Mouse (Mus musculus) small intestine, adult 2 months (tissue): ENCODE data around the gene Pde5a. TPM values are rescaled to one million over a fixed set of nuclear protein-coding genes. Genes with fewer than 3 reads are reported as not detected.

Experiments
- H3K27ac ChIP-seq: fragments of 200-500 bp; 2 replicates; pipeline ENCODE4 v1.5.1; 2012; ENCODE audit warnings: low read depth, low read length, control low read depth, inconsistent platforms; ENCODE audit not compliant: insufficient read depth
- H3K27me3 ChIP-seq: fragments of 200-500 bp; 2 replicates; pipeline ENCODE4 v1.6.1; 2012; ENCODE audit warnings: mild to moderate bottlenecking, moderate library complexity, low read length, inconsistent platforms; ENCODE audit not compliant: control insufficient read depth, insufficient read depth
- H3K36me3 ChIP-seq: fragments of 200-500 bp; 2 replicates; pipeline ENCODE4 v1.6.1; 2012; ENCODE audit warnings: mild to moderate bottlenecking, low read length, control low read depth, inconsistent platforms; ENCODE audit not compliant: control insufficient read depth, insufficient read depth
- H3K4me1 ChIP-seq: fragments of 200-500 bp; 2 replicates; pipeline ENCODE4 v1.6.1; 2012; ENCODE audit warnings: low read length, inconsistent platforms, mixed read lengths; ENCODE audit not compliant: control insufficient read depth, insufficient read depth, insufficient read length
- H3K4me3 ChIP-seq: fragments of 200-500 bp; 2 replicates; pipeline ENCODE4 v1.5.1; 2012; ENCODE audit warnings: low read depth, mild to moderate bottlenecking, control low read depth, inconsistent platforms, low read length, moderate library complexity
- CTCF ChIP-seq: fragments of 200-500 bp; IDR thresholded peaks from 2 replicates; pipeline ENCODE4 v1.5.1; 2012; ENCODE audit warnings: low read depth, mild to moderate bottlenecking, control low read depth, inconsistent platforms, low read length, moderate library complexity, mixed read lengths; ENCODE audit not compliant: insufficient replicate concordance, insufficient read length; ENCODE audit errors: extremely low read depth
- POLR2A ChIP-seq: fragments of 200-500 bp; IDR thresholded peaks from 2 replicates; pipeline ENCODE4 v1.6.1; 2012; ENCODE audit warnings: low read depth, mild to moderate bottlenecking, control low read depth, inconsistent platforms, low read length, moderate library complexity
- WGBS: fragments of 180-500 bp; shearing (Covaris S2); methylation state at CpG from one replicate; pipeline ENCODE4 v1.1.7; 2018; 5-methylcytosine and 5-hydroxymethylcytosine counted together
- polyA plus RNA-seq: library from polyadenylated mRNA; depleted of rRNA; stranded (reverse); fragments of >200 nt; gene quantifications from 2 replicates; pipeline ENCODE4 v1.2.3, GENCODE M21; 2012; rRNA removed

Gene Pde5a
- polyA plus RNA-seq = 3.9 and 10.3 TPM in 2 replicates

GRCm38 (mm10) chr3:122728852-122729600 is at the start of gene Pde5a:
TSS of gene Pde5a (plus strand) at chr3:122728947.
- Histone ChIP-seq H3K36me3 (no peaks in the 10 kb centered on the region), H3K4me3 (peak within 1 kb of the TSS; percentile 87), H3K27ac (peak within 1 kb of the TSS; percentile 91), H3K4me1 (peaks cover 4% of the 10 kb centered on the region; the same call in 1 of the 2 replicates), H3K27me3 (no peaks in the 10 kb centered on the region)
- peak; percentile 73 for TF ChIP-seq CTCF
- TF ChIP-seq POLR2A = peak; percentile 63
- WGBS = under 1% methylated on average over 49 of the region's 49 CpGs

DNA sequence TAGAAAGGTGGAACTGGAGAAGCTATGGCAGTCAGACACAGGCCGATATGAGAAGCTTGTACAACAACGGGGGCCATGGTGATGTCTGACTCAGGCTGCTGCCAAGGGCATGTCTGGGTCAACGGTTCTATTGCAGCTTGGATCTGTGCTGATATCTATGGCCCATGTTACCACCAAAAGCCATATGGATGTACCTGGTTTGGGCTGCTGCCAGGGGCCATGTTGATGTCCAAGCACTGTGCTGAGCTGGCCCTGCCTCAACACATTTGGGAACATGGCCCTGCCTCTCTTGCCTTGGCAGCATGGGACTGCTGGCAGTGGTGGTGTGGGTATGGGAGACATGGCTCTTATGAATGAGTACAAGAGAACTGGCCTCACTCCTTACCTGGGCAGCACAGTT is 47.9 kb upstream of the Pde5a start:
- H3K4me3 ChIP-seq = no peak overlapping the region
- H3K4me1 ChIP-seq = no peaks in the 10 kb centered on the region
- no peaks in the 10 kb centered on the region; the same call in 1 of the 2 replicates for H3K27me3 ChIP-seq
- TF ChIP-seq POLR2A (no peak), CTCF (no peak)
- no peaks in the 10 kb centered on the region for H3K36me3 ChIP-seq
- no peak overlapping the region for H3K27ac ChIP-seq
- WGBS = 93% methylated on average over 3 of the region's 3 CpGs

DNA sequence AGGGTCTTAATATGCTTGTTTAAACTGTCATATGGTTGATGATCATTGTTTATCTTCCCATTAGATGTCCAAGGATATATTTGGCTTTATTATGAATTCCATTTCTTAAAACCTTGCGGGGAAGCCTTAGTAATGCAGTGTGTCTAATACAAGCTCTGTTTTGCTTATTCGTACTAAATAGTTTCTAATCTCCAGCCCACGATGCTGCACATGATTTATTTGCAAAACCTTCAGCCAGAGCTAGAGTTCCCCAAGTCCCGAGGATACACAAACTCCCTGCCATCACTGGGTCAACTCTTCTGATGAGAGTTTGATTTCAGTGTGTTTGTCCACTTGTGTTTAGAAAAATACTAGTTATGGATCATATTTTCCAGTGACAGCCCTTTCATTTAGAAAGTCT is 46.4 kb upstream of the Pde5a start:
- TF ChIP-seq CTCF (no peak), POLR2A (no peak)
- Histone ChIP-seq H3K27me3 (no peaks in the 10 kb centered on the region; the same call in 1 of the 2 replicates), H3K36me3 (no peaks in the 10 kb centered on the region), H3K27ac (no peak overlapping the region), H3K4me1 (no peaks in the 10 kb centered on the region), H3K4me3 (no peak overlapping the region)
- WGBS = 67% methylated on average over 4 of the region's 4 CpGs

GRCm38 (mm10) chr3:122684832-122685231 is 43.9 kb upstream of the Pde5a start:
- Histone ChIP-seq H3K27me3 (no peaks in the 10 kb centered on the region; the same call in 1 of the 2 replicates), H3K4me1 (no peaks in the 10 kb centered on the region), H3K4me3 (no peak overlapping the region), H3K36me3 (no peaks in the 10 kb centered on the region), H3K27ac (no peak overlapping the region)
- WGBS = 57% methylated on average over 7 of the region's 7 CpGs
- TF ChIP-seq CTCF (no peak), POLR2A (no peak)

- Histone ChIP-seq H3K4me1 (no peaks in the 10 kb centered on the region), H3K27ac (no peak overlapping the region), H3K27me3 (no peaks in the 10 kb centered on the region), H3K4me3 (no peak overlapping the region), H3K36me3 (no peaks in the 10 kb centered on the region)
- 72% methylated on average over 3 of the region's 3 CpGs for WGBS
- TF ChIP-seq CTCF (no peak), POLR2A (no peak)
Observed at GRCm38 (mm10) chr3:122693039-122693438, 35.7 kb upstream of the Pde5a start.

- no peak for TF ChIP-seq CTCF
- TF ChIP-seq POLR2A = no peak
- Histone ChIP-seq H3K4me3 (no peak overlapping the region), H3K27ac (no peak overlapping the region), H3K27me3 (no peaks in the 10 kb centered on the region), H3K4me1 (no peaks in the 10 kb centered on the region), H3K36me3 (no peaks in the 10 kb centered on the region)
- WGBS = 27% methylated on average over 3 of the region's 3 CpGs
Observed at GRCm38 (mm10) chr3:122695870-122696269, 32.9 kb upstream of the Pde5a start.

GRCm38 (mm10) chr3:122696672-122697071 is 32.1 kb upstream of the Pde5a start:
- Histone ChIP-seq H3K27ac (no peak overlapping the region), H3K4me3 (no peak overlapping the region), H3K36me3 (no peaks in the 10 kb centered on the region), H3K27me3 (no peaks in the 10 kb centered on the region), H3K4me1 (no peaks in the 10 kb centered on the region)
- TF ChIP-seq CTCF = no peak
- TF ChIP-seq POLR2A = no peak
- WGBS = 43% methylated on average over 4 of the region's 4 CpGs
